Mouse (Mus musculus) embryonic facial prominence, embryonic 11.5 days (tissue): Measurements from ENCODE around the gene Kcnq4. TPM values are rescaled to one million over a fixed set of nuclear protein-coding genes. Genes with fewer than 3 reads are reported as not detected.

Experiments used
- ATAC-seq: fragments of 200-750 bp; cut with Nextera tagmentation; replicated peaks from 2 replicates; pipeline ENCODE4 v1.8.0; 2017; ENCODE audit warnings: low read depth; ENCODE audit not compliant: insufficient number of reproducible peaks, low FRiP score, low TSS enrichment
- DNase-seq: peaks from one replicate; pipeline ENCODE4 v3.0.0-alpha.2; 2015; ENCODE audit warnings: low spot score
- H3K27ac ChIP-seq: fragments of 300-500 bp; sonication (generic); replicated peaks from 2 replicates; pipeline ENCODE4 v1.5.1; 2014; ENCODE audit warnings: mild to moderate bottlenecking, low read depth, low read length, control low read depth
- H3K27me3 ChIP-seq: fragments of 300-500 bp; sonication (generic); 2 replicates; pipeline ENCODE4 v1.6.1; 2014; ENCODE audit warnings: mild to moderate bottlenecking, low read length, moderate library complexity, mixed read lengths; ENCODE audit not compliant: control insufficient read depth, insufficient read depth
- H3K36me3 ChIP-seq: fragments of 300-500 bp; sonication (generic); replicated peaks from 2 replicates; pipeline ENCODE4 v1.6.1; 2014; ENCODE audit warnings: low read depth, mild to moderate bottlenecking, low read length, moderate library complexity, mixed read lengths; ENCODE audit not compliant: control insufficient read depth, insufficient read depth
- H3K4me1 ChIP-seq: fragments of 300-500 bp; sonication (generic); 2 replicates; pipeline ENCODE4 v1.6.1; 2014; ENCODE audit warnings: low read length, mixed read lengths; ENCODE audit not compliant: control insufficient read depth, insufficient read depth
- H3K4me2 ChIP-seq: fragments of 300-500 bp; sonication (generic); 2 replicates; pipeline ENCODE4 v1.6.1; 2014; ENCODE audit warnings: low read depth, mild to moderate bottlenecking, control low read depth, low read length, moderate library complexity
- H3K4me3 ChIP-seq: fragments of 300-500 bp; sonication (generic); 2 replicates; pipeline ENCODE4 v1.5.1; 2014; ENCODE audit warnings: low read depth, low read length, control low read depth
- H3K9ac ChIP-seq: fragments of 300-500 bp; sonication (generic); replicated peaks from 2 replicates; pipeline ENCODE4 v1.6.1; 2014; ENCODE audit warnings: mild to moderate bottlenecking, control low read depth, low read length
- H3K9me3 ChIP-seq: fragments of 300-500 bp; sonication (generic); replicated peaks from 2 replicates; pipeline ENCODE4 v1.6.1; 2016; ENCODE audit warnings: mild to moderate bottlenecking, low read length, inconsistent platforms, mixed read lengths; ENCODE audit not compliant: control insufficient read depth
- WGBS: fragments of 180-500 bp; shearing (Covaris S2); extraction: QIAGEN DNeasy Blood & Tissue Kit; methylation state at CpG from one replicate; pipeline ENCODE4 v1.1.7; 2014; 5-methylcytosine and 5-hydroxymethylcytosine counted together
- polyA plus RNA-seq: library from polyadenylated mRNA; unstranded; fragments of >200 nt; fragmentation: Nextera tagmentation; extraction: Ambion mirVana; gene quantifications from 2 replicates; pipeline ENCODE4 v1.2.1, GENCODE M21; 2014

Gene Kcnq4
- polyA plus RNA-seq, 1 experiment from 2014 or later, result 4.3 TPM

DNA sequence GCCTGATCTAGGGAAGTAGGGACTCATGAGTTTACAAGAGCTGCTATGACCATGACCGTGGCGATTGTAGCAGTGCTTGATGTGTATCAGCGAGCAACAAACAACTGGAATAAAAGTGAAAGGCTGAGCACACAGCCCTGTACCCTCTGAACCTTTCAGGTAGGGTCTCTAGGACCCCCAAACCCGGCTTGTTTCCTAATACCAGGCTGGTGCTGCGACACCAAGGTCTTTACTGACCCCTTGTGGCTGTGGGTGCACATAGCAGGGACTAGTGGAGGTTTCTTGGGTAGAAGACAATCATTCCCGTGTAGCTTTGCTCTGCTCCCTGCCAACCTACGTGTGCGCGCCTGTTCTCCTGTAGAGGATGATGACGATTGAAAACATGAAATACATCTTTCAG, 66.2 kb downstream of the Kcnq4 start:
- H3K27ac ChIP-seq, result no peak overlapping the region
- no peaks in the 10 kb centered on the region for H3K36me3 ChIP-seq
- H3K9ac ChIP-seq, result no peak overlapping the region
- 31% methylated on average over 10 of the region's 10 CpGs for WGBS
- no peak overlapping the region for H3K4me2 ChIP-seq
- H3K4me1 ChIP-seq, result no peaks in the 10 kb centered on the region
- ATAC-seq, result no peak
- no peaks in the 10 kb centered on the region for H3K27me3 ChIP-seq
- no peak overlapping the region for H3K4me3 ChIP-seq
- H3K9me3 ChIP-seq, result no peaks in the 10 kb centered on the region
- peak; percentile 83 for DNase-seq

DNA sequence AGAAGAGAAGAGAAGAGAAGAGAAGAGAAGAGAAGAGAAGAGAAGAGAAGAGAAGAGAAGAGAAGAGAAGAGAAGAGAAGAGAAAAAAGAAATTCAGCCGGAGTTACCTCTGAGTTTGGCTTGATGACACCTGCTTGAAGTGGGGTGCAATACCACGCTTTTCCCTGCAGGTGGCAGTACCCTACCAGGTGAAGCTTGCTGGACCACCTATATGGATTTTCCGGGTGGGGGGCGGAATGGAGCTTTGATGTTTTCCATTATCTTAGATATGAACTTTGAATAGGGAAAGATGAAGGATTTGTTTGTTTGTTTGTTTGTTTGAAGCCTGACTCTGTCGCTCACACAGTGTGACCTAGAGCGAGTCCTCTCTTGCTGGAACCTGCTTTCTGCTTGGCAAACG, 67.5 kb downstream of the Kcnq4 start:
- DNase-seq (peak; percentile 56), ATAC-seq (no peak)
- H3K9ac ChIP-seq, result no peak overlapping the region
- H3K4me1 ChIP-seq, result no peaks in the 10 kb centered on the region
- no peaks in the 10 kb centered on the region for H3K9me3 ChIP-seq
- WGBS, result 55% methylated on average over 7 of the region's 7 CpGs
- no peak overlapping the region for H3K27ac ChIP-seq
- no peaks in the 10 kb centered on the region for H3K27me3 ChIP-seq
- H3K4me3 ChIP-seq, result no peak overlapping the region
- no peaks in the 10 kb centered on the region for H3K36me3 ChIP-seq
- no peak overlapping the region for H3K4me2 ChIP-seq

DNA sequence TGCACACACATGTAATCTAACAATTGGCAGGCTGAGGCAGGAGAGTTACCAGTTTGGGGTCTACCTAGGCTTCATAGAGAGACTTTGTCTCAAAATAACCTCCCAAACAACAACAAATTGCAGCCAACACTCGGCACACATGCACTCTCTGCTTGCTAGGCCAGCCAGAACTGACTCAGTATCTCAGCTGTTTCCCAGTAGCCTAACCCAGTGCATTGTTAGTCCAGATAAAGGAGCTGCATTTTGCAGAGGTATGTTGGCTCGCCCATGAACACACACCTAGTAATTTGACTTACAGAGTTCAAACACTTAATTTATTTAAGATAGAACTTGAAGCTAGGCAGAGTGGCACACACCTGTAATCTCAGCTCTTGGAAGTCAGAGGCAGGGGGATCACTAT, 72.8 kb downstream of the Kcnq4 start:
- 70% methylated on average over 2 of the region's 2 CpGs for WGBS
- no peak for DNase-seq

DNA sequence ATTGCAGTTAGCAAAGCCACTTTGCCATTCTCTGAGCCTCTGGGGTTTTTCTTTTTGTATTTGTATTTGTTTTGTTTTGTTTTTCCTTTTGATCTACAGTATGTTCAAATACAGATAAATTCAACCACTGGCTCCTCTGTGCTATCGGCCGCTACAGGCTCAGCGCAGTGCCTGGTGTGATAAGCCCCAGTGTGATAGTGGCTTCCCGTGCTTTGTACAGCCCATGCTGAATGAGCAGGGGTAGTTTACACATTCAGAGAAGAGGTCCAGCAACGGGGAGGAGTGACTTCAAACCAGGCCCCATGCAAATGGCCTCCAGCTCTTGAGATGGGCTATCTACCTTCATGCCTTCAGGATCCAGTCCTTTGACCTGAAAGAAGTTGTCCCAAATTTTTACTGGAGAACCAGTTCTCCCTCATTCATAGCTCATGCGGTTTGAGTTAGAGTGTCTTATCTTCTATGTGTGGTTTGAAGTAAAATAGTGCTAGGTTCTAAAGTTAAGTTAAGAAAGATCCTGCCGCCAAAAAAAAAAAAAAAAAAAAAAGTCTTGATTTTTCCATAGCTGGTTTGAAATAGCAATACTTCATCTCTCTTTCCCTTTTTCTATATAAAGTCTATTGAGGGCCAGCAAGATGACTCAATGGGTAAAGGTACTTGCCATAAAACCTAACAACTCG, 73.5 kb downstream of the Kcnq4 start:
- H3K27me3 ChIP-seq, result no peaks in the 10 kb centered on the region
- no peak overlapping the region for H3K4me2 ChIP-seq
- no peaks in the 10 kb centered on the region for H3K9me3 ChIP-seq
- H3K9ac ChIP-seq, result no peak overlapping the region
- DNase-seq, result no peak
- H3K36me3 ChIP-seq, result no peaks in the 10 kb centered on the region
- 84% methylated on average over 8 of the region's 8 CpGs for WGBS
- ATAC-seq, result no peak
- no peak overlapping the region for H3K4me3 ChIP-seq
- no peaks in the 10 kb centered on the region for H3K4me1 ChIP-seq
- no peak overlapping the region for H3K27ac ChIP-seq

More for the DNA sequence above, 72.8 kb downstream of the Kcnq4 start:
- no peak overlapping the region for H3K4me2 ChIP-seq
- no peak overlapping the region for H3K4me3 ChIP-seq
- H3K9ac ChIP-seq, result no peak overlapping the region
- H3K4me1 ChIP-seq, result no peaks in the 10 kb centered on the region
- no peaks in the 10 kb centered on the region for H3K27me3 ChIP-seq
- no peaks in the 10 kb centered on the region for H3K36me3 ChIP-seq
- H3K9me3 ChIP-seq, result no peaks in the 10 kb centered on the region
- ATAC-seq, result no peak
- H3K27ac ChIP-seq, result no peak overlapping the region

DNA sequence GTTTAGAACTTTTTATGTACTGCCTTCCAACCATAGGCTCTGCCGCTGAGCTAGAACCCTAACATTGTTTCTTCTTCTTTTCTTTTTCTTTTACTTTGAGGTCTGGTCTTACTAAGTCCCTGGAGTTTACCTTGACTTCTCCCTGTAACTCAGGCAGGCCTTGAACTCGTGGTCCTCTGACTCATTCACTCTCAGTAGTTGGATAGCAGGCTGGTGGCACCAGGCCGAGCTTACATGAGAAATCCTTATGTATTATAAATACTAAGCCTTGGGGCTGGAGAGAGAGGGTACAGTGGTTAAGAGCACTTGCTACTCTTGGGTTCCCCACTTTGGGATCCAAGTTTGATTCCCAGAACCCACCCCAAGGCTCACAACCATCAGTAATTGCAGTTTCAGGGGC, 74.8 kb downstream of the Kcnq4 start:
- no peaks in the 10 kb centered on the region for H3K36me3 ChIP-seq
- no peaks in the 10 kb centered on the region for H3K9me3 ChIP-seq
- H3K27me3 ChIP-seq, result peaks cover under 1% of the 10 kb centered on the region
- H3K9ac ChIP-seq, result no peak overlapping the region
- H3K4me1 ChIP-seq, result no peaks in the 10 kb centered on the region
- ATAC-seq (no peak), DNase-seq (no peak)
- WGBS, result 83% methylated on average over 3 of the region's 3 CpGs
- H3K4me3 ChIP-seq, result no peak overlapping the region
- H3K4me2 ChIP-seq, result no peak overlapping the region
- H3K27ac ChIP-seq, result no peak overlapping the region

DNA sequence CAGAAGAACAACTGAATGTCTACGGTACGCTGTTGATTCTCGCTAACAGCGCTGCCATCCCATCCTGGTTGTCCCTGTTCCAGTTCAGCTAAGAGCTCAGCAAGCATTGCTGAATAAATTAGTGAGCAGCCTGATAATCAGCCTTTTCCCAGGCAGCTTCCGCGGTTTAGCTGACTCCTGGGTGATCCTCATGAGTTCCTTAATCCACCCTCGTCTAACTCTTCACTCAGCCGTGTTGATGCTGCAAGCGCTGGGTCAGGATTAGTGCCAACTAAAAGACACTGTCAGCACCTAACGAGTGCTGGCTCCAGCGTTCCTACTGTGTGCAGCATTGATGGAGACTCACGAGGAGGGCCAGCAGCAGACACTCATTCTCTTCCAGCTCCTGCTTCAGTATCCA, 77.4 kb downstream of the Kcnq4 start:
- Histone ChIP-seq H3K4me2 (no peak overlapping the region), H3K9ac (no peak overlapping the region), H3K36me3 (no peaks in the 10 kb centered on the region), H3K27ac (no peak overlapping the region), H3K27me3 (peaks cover 20% of the 10 kb centered on the region), H3K9me3 (no peaks in the 10 kb centered on the region), H3K4me3 (no peak overlapping the region), H3K4me1 (no peaks in the 10 kb centered on the region)
- DNase-seq, result no peak
- 50% methylated on average over 12 of the region's 12 CpGs for WGBS
- no peak for ATAC-seq

DNA sequence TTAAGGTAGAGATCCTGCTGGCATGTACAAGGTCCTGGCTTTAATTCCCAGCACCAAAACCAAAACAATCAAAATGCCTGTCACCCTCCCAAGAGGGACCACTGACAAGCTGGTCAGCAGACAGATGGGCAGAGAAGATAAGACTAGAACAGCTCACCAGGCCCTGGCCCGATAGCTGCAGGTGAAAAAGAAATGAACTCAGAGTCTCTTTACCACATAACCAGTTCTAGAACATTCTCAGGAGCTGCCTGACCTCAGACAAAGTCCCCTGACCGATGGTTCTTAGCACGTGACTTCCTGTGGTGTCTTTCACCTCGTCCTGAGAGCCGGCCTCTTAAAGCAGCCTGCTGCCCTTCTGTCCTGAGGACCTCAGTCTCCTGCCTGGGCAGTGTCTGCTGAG, 78.8 kb downstream of the Kcnq4 start:
- WGBS, result 70% methylated on average over 5 of the region's 5 CpGs
- DNase-seq (no peak), ATAC-seq (no peak)
- no peaks in the 10 kb centered on the region for H3K9me3 ChIP-seq
- no peaks in the 10 kb centered on the region for H3K4me1 ChIP-seq
- no peak overlapping the region for H3K9ac ChIP-seq
- H3K4me3 ChIP-seq, result no peak overlapping the region
- peaks cover 20% of the 10 kb centered on the region for H3K27me3 ChIP-seq
- H3K27ac ChIP-seq, result no peak overlapping the region
- H3K4me2 ChIP-seq, result no peak overlapping the region
- H3K36me3 ChIP-seq, result no peaks in the 10 kb centered on the region

DNA sequence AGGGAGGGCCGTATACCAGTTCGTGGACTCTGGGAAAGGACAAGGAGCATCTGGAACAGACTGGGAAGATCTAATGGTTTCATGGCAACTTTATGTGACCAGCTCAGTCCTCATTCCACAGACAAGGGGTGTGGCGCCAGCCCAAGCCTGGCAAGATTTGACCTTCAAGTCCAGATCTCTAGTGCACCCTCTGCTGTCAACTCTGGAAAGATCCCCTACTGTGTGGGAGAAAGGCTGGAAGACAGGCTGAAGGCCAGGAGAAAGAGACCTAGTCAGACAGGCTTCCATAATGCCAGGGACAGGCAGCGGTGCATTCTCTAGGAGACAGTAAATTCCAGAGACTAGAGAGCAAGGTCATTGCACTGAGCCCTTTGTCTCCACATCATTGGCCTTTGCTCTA, 79.9 kb downstream of the Kcnq4 start:
- no peak for DNase-seq
- no peak overlapping the region for H3K4me3 ChIP-seq
- no peak overlapping the region for H3K4me2 ChIP-seq
- no peak overlapping the region for H3K9ac ChIP-seq
- no peaks in the 10 kb centered on the region for H3K36me3 ChIP-seq
- H3K4me1 ChIP-seq, result no peaks in the 10 kb centered on the region
- 94% methylated on average over 4 of the region's 4 CpGs for WGBS
- H3K27me3 ChIP-seq, result peaks cover 20% of the 10 kb centered on the region
- no peak overlapping the region for H3K27ac ChIP-seq
- no peaks in the 10 kb centered on the region for H3K9me3 ChIP-seq
- ATAC-seq, result no peak
